Mouse (Mus musculus): ENCODE measurements at regions not wholly inside any gene's neighbourhood (a gene's known extent, or its start where the extent isn't known, plus 50 kb on each side); places are given as distances from the start of the nearest gene placed in this dataset.

DNA sequence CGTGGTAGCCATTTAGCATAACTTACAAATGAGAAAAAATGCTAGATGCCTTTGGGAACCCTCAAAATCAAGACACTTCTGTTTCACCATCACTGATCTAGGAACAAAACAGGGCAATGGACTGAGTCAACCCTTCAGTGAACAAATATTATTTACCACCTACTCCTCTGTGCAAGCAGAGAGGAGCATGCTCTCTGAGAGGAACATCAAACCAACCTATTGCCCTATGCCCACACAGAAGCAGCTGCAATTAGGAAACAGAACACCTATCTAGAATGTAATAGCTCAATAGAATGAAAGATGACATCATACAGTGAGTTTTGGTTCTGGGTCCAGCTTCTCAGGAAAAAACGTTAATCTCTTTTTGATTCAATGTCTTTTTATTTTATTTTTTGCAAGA lies 69.0 kb upstream of the Nrip1 start:
- no peak for DNase-seq (ENCODE audit: low read depth)

DNA sequence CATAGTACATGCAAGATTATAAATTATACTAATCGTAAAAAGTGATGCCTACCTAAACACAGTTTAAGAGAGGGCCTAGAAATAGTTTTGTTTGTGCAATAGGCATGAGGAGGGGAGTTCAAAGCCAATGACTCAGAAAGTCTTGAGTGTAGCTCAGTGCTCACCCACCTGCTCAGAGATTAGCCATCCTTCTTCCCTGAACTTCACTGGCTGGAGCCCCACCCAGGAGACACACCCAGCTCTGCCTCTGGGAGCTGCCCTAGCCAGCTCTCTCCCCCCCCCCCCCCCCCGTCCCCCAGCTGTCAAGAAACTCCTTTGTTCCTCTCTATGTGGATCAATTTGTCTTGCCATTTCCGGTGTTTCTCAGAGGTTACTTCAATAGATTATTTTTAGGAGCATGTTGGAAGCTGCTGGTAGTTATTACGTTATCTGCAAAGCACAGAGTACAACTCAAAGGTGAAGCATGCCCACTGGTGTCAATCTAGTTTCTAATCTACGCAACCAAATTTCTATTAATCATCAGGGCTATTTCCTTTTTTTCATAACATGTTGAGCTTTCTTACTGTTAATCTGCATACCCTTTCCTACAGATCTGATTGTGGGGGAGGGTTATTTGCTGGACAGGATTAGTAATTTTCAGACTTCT lies 68.3 kb upstream of the Nrip1 start:
- DNase-seq (ENCODE audit: low read depth): peak; percentile 16

- no peak for DNase-seq (ENCODE audit: low read depth)
Measured at GRCm38 (mm10) chr16:76438093-76438883, 64.7 kb upstream of the Nrip1 start.

- no peak for DNase-seq (ENCODE audit: low read depth)
Measured at GRCm38 (mm10) chr16:76436290-76436689, 62.7 kb upstream of the Nrip1 start.

DNA sequence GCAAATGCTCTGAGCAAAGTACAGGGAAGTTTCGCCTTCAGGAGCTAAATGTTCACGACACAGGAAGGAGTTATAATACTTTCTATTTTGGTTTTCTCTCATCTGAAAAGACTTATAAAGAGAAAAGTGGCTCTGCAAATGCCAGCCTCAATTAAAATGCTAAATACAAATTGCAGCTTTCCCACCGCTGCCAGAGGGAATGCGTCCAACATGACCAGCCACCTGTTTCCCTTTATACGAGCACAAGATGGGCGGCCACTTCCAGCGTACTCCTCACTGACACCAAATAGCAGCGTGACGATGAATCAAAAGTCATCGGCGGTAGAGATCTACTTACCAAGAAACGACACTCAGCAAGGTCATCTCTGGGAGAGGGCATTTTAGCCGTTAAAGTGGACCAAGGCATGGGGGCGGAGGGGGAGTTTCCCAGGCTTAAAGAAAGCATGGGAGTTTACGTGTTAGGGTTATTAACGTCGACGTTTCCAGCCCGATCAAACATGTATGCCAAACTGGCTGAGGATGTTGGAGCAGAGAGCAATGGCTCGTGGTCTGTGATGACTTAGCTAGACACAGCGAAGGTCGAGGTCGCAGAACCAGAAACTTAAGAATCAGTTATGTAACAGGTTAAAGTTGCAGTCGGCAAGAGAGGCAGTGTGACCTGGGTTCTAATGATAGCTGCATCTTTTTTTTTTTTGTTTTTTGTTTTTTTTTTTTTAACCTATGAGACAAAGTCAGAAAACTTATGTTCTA lies 59.6 kb upstream of the Nrip1 start:
- no peak for DNase-seq (ENCODE audit: low read depth)

GRCm38 (mm10) chr16:76432304-76432703 lies 58.7 kb upstream of the Nrip1 start:
- DNase-seq (ENCODE audit: low read depth): no peak

DNA sequence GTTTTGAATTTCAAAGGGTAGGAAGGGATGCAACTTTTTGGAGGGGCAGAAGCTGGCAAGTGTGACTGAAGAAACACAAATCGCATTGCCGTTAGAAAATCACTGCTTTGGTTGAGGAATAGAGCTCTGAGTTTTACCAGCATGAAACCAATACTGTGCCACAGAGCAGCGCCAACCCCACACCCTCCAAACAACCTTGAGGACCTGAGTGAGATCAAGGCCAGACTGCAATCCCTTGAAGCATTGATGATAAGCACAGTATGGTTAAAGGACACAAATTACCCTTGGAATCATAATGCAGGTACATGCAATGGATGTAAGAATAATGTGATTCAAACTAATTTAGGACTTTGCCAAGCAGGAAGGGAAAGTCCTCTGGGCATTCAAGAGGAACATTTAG lies 55.5 kb upstream of the Nrip1 start:
- DNase-seq (ENCODE audit: low read depth): no peak

DNA sequence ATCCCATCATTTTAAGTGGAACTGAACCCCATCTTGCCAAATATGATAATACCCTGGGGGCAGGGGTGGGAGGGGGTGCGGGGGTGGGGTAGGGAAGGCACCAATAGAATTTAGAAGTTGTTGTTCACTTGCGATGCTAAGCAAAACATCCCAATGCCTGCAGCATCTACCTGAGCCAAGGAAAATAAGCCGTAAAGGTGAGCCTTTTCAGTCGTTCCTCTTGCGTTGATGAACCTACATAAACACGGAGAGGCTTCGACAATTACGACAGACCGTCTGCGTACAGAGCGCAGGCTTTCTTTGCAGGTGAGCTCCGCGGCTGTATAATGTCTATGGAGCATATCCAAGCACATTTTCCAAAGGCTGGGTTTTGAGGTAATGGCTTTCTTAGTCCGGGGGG lies 50.3 kb upstream of the Nrip1 start:
- no peak for DNase-seq (ENCODE audit: low read depth)

All from c-Kit-positive CD71-positive TER-119-negative erythroid progenitor cells, embryonic 14.5 days (primary cell).